Mouse (Mus musculus): Measurements from ENCODE around the gene Ptprn2. TPM values are rescaled to one million over a fixed set of nuclear protein-coding genes. Genes with fewer than 3 reads are reported as not detected.

The Ptprn2 gene
- polyA plus RNA-seq, 3 experiments from 2014 or later, result 0.14 TPM; not detected in 2

DNA sequence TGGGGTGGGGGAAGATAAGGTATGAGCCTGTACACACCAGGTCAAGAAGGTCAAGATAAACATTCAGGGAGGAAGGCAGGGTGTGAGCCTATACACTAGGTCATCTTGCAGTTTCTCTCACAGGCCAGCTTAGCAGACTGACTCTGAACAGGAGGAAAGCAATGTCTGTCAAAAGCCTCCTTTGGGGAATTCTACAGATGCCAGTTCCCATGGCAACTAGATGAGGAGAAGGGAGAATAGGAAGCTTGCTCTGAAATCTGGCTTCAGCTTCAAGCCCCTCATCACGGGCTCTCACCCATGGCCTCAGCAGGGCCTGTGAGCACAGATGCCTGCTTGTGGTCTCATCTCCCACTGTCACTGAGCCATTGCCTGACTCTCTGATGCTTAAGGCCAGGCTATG is 421.9 kb downstream of the Ptprn2 start:
- ATAC-seq, result no peak

DNA sequence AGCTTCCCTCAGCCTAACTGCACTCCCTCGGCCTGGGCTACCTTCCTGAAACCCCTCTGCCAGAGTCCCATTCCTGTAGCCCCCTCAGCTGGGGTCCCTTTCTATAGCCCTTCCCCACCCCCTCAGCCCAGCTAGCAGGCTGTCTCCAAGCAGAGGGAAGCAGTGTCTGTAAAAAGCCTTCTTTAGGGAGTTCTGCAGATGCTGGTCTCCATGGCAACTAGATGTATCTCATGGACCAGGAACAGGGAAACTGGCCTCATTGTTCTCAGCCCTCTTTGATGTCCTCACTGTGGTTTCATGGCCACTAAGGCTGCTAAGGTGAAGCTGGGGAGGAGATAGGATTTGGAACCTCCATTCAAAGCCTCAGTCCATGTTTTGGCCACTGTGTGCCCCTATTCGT is 423.1 kb downstream of the Ptprn2 start:
- no peak for ATAC-seq

DNA sequence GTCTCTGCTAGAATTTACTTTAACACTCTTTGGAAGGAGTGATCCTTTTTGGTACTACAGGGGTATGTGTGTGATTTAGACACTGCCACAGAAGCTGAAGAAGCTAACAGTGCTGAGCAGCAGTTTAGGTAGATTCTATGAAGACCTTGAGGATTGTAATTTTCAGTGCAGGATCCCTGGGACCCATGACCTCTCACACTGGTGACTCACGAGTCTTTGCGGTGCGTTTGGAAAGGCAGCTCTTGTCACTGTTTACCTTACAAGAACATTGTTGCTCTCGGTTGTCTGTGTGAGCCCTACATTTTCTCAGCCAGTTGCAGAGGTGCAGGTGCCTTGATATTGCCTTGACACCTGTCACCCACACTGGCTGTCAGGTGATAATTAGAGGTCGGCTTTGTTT is 431.3 kb downstream of the Ptprn2 start:
- no peak for ATAC-seq

DNA sequence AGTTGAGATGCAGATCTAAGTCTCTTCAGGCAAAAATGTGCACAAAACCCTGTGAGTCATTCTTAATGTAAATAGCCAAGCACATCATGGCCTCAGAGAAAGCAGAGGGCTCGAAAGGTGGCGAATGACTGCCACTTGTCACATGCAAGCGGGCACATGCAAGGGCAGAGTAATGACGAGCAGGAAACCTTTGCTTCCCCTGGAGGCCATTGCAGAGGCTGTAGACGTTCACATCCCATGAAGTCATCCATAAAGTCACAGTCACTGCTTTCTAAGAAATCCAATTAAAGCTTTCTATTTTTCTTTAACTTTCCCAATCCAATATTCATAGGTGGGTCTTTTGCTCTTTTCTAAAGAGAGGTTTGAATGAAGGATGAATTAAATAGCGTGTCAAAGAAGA is 433.7 kb downstream of the Ptprn2 start:
- ATAC-seq, result no peak

DNA sequence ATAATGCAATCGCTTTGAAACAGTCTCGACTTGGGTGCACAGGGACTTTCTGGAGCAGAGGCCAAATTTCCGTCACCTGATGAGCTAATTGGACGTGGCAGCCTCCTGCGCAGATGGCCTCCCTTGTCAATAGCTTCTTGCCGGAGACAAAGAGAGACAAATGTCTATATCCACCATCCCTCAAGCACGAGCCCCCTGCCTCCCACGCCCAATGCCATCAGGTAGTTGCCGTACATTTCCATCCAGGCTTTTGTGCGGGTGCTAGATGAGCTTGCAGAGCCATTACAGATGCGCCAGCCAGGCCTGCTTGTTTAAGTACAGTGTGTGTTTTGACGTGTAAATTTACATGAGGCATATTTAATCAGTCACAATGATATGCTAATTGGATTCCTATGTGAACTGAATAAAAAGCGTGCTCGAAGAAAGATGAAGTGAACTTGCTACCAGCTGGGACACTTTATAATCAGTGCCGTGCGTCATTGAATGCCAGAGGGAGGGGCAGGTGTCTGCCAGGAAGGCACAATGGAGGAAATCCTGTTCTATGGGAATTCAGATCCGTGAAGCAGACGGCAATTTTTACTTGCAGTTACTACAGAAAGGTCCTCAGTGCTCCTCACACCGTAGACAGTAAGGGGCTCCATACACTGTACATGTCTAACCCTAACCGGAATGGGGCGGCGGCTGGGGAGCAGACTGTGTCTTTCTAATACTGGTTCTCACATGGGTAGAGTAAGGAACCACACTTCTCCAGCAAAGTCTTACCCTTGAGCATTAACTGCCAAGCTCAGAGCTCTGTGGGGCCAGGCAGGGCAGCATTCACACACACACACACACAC is 434.4 kb downstream of the Ptprn2 start:
- no peak for ATAC-seq

DNA sequence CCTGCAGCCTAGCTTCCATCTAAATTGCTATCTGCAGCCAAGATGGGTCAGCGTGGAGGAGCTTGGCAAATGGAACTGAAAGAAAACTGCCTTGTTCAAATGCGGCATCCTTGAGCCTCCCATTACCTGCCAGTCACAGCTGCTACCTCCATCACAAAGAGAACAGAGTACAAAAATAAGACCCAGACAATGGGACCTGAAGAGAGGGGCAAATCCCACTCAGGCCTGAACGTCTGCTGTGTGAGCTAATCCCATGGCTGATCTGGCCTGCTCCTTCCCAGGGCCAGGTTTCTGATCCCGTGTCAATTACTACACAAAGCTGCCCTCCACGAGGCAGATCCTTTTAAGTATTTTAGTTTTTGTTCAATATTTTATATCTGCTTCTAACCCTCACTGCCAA is 441.6 kb downstream of the Ptprn2 start:
- ATAC-seq, result no peak

DNA sequence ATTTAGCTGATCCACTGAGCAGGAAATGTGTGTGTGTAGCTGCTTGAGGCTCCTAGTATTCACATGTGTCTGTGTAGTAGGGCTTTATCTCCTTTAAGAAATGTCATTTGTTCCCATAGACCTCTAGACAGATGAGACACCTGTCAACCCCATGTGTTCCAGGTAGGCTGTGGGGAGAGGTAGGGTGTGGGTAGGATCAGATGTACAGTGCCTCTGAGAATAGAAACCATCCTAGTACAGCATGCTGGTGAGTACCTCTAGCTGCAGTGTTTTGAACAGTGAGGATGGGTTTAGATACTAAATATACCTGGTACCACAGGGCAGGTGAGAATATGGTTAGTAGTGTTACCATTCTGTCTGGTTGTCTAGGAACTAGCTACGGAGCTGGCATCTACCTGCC is 442.0 kb downstream of the Ptprn2 start:
- no peak for ATAC-seq

DNA sequence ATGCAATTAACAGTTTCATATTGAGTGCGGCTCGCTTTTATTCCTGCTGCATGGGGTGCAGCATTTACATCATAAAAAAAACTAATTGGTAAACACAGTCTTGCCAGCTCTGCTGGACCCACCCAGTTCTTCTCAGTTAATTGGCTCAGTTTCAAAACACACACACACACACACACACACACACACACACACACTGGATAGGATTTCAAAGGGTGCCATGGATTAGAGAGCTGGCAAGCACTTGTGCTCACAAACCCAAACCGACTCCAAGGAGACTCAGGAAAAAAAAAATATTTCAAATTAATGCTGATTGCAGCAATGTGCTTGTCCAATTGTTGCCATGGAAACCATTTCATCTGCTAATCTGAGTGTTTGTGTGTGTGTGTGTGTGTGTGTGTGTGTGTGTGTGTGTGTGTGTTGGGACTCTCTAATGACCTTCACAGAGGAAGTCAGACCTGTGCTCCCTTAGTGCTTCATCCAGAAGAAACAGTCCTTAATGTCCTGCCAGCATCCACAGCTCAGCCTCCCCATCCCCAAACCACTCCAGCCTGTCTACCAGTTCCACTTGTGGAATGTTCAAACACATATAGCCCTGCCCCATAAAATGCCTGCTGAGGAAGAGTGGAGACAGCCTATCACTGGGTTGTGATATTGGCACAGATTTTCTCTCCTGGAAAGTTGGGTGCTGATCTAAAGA is 452.8 kb downstream of the Ptprn2 start:
- ATAC-seq, result no peak

DNA sequence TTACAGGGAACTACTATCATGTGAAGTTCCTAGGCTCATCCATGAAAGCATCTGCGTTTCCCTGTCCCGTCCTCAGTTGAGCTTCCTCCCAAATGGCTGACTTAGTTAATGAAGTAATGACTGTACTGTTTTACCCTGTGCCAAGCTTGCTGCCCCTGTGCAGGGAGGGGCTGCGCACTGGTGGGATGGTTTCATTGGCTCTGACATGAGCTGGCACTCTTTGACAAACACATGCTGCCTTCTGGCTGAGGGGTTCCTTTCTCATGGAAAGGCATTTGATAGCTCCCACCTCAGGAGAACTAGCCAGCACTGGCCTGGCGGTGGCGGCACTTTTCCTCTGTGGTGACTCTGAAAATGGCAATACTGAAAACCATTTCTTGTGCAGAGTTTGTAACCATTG is 458.4 kb downstream of the Ptprn2 start:
- no peak for ATAC-seq

DNA sequence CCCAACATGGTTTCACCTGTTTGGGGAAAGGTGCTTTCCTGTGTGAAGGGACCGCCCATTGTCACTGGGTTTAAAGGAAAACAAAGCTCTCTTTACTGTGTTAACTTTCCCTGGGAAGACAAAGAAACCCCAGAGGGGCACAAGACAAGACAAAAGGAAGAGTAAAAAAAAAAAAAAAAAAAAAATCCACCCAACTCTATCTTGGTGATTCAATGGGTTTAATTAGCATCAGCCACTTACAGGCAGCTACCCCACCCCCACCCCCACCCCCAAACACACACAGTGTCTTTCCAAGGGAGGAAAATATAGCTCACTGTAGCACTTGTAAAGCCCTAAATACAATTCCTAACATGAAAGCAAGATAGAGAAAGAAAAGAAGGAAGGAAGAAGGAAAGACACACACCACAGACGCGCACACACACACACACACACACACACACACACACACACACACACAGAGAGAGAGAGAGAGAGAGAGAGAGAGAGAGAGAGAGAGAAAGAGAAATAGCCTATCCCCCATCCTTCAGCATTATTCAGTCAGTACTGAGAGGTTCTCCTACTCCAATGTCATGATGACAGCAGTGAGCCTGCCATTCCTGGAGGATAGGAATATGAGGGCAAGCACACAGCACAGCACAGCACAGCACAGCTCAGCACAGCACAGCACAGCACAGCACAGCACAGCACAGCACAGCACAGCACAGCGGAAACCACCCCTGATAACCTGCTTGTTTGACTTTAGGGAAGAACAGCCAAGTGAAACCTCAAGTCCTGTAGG is 462.8 kb downstream of the Ptprn2 start:
- no peak for ATAC-seq

DNA sequence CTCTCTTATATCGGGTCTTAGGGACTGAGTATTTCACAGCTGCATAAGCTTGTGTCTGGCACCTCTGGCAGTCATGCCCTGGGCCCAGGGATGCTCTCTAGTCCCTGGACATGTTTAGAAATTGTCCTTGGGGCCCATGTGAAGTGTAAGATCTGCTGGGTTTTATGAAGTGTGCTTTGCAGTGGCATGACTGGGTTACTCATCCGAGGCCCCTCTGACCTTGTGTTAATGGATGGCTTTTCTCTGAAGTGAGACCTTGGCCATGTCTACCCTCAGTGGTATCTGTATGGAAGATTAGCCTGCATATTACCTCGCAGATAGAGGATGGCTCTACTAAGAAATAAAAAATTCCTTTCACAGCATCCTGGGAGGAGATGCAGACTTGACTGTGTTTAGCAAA is 464.2 kb downstream of the Ptprn2 start:
- ATAC-seq, result no peak

DNA sequence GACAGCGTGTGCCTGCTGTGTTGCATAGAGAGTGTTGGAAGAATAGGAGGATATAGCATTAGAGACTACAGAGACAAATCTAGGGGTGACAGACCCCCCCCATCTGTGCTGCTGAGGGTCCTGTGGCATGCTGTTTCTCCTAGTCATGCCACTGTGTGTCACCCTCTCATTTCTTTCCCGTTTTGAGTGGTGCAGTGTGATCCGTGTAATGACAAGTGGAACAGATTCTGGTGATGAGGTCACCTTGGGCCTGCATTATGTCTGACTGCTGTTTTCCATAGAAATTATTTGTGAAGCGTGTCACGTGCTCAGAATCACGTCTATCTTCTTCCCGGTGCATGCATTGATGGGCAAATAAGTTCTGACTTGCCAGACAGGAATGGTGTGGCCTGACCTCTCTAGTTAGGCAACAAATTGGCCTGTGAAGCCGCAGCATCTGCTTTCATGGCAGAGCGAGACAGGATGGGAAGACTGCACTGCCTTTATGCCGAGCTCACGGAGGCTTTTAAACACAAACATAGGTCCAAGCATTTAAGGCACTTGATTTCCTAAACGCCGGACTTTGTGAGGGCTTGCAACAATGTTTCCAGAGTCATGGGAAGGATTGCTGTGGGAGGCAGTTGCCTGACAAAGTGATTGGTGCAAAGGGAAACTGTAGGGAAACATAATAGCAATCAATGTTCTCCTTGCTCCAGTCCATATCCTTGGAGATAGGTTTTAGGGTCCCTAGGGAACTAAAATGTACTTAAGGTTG is 467.1 kb downstream of the Ptprn2 start:
- no peak for ATAC-seq

DNA sequence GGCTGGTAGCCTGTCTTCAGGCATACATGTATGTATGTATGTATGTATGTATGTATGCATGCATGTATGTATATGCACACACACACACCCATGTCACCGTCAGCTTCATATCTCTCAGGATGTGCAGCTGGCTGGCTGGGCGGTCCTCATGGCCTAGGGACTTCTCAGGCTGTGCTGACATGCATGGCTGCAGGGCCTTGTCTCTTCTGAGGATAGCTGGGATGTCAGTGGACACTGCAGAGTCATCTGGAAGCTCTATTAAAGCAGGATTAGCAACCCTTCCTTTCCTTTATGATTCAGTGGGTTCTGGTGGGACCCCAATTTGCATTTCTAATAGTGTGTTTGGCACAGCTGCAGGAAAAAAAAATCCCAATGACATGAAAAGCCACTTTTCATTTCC is 473.6 kb downstream of the Ptprn2 start:
- ATAC-seq, result no peak

DNA sequence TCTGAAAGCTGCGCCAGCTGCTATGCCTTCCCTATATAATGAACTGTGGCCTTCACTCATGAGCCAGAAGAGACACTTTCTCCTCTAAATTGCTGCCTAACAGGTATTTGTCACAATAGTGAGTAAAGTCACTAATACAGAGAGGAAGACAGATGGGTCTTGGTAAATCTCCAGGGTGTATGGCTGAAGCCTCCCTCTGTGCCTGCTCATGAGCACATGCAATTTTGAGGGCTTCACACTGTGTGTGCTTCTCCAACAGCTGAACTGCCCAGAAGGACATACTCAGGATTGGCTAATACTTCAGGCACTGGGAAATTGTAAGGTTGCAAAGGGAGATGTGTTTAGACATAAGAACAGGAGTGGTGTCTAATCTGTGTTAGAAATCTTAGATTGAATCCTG is 478.4 kb downstream of the Ptprn2 start:
- no peak for ATAC-seq

DNA sequence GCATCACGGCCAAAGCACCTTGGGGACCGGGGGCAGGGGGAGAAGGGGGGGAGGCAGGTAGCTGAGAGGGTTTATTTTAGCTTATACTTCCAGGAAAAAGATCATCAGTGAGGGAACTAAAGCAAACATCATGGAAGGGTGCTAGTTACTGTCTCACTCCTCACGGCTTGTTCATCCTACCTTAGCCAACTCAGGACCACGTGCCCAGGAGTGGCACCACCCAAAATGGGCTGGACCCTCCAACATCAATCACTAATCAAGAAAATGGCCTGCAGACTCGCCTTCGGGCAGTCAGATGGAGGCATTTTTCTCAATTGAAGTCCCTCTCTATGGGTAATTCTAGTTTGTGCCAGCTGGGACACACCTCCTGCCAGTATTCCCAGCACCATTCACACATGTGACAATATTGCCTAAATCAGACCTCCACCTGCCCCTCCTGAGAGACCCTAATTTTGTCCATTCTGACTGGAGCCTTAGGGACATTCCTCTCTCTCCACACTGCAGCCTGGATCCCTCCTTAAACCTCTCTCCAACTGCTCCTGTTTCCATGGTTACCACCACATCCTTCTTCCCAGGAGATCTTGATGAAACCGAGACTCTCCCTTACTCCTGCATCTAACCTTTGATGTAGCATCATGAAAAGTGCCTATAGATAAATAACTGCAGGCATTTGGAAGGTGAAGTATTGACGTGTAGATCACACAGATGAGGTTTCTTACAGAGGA is 482.9 kb downstream of the Ptprn2 start:
- ATAC-seq, result no peak

DNA sequence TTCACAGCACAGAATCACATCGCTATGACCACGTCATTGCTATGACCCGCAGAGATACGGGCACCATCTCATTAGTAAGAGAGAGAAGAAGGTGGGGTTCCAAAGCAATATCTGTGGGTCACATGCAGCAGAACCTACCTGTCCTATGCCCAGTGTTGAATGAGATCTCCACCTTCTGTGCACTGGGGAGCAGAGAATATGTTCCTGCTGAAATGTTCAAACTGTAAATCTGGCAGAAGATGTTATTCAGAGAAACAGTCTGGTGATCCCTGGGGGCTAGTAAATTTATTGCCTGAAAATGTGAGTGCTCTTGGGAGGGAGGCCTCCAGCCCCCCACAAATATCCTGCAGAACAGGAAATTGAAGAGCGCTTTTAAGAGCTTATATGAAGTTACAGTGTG is 490.0 kb downstream of the Ptprn2 start:
- no peak for ATAC-seq

DNA sequence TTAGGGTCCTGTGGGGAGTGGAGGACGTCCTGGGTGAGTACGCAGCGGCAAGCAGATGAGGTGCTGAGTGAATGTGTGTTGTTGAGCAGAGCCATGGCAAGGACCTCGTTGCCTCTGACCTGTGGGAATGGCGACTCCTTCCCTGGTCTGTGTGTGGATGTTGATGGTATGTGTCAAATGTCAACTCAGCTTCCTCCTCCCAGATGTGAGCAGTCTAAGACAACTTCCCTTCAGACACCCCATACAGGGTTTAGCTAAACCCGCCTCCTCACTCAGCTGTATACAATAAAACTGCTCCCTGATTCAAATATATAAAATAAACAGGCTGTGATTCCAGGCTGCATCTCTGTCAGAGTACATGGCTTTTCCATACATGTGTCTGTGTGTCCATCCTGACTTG is 491.5 kb downstream of the Ptprn2 start:
- no peak for ATAC-seq

DNA sequence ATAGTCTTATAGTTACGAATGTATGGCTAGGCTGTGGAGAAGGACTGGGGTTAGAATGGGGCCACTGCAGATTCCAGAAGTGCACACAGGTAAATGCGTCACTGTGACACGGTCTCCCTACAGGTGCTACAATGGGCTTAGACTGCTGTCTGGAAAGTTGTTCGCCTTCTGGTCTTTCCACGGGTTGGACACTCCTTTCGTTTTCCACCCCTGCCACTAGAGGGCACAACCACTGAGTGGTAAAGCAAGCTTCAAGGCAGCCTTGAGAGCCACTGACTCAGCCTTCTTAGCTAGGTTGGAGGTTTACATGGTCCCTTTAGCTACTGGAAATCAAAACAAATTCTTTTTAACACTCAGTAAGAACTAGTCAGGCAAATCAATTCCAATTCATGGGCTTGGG is 492.7 kb downstream of the Ptprn2 start:
- ATAC-seq, result no peak

DNA sequence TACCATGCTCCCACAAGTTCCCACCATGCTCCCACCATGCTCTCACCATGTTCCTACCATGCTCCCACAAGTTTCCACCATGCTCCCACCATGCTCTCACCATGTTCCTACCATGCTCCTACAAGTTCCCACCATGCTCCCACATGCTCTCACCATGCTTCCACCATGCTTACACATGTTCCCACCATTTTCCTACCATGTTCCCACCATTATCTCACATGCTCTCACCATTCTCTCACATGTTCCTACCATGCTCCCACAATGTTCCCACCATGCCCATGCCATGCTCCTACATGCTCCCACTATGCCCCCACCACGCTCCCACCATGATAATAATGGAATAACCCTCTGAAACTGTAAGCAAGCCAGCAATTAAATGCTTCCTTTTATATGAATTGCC is 495.8 kb downstream of the Ptprn2 start:
- ATAC-seq, result no peak

DNA sequence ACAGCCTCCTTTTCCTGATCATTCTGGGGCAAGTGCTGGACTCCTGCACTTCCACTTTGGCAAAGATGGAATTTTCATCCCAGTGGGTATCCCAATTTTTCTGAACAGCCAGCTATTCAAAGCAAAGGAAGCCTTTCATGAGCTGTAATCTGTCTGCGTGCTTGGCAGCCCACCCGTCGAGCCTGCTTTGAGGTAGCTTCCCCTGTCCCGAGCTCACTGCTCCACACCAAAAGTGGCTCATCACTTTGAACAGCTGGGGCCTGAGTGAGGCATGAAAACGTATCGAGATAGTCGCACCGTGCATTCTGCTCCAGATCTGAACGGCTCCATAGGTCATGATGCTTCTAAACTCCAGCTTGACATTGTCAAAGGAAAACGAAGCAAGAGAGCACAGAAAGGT is 503.6 kb downstream of the Ptprn2 start:
- no peak for ATAC-seq

DNA sequence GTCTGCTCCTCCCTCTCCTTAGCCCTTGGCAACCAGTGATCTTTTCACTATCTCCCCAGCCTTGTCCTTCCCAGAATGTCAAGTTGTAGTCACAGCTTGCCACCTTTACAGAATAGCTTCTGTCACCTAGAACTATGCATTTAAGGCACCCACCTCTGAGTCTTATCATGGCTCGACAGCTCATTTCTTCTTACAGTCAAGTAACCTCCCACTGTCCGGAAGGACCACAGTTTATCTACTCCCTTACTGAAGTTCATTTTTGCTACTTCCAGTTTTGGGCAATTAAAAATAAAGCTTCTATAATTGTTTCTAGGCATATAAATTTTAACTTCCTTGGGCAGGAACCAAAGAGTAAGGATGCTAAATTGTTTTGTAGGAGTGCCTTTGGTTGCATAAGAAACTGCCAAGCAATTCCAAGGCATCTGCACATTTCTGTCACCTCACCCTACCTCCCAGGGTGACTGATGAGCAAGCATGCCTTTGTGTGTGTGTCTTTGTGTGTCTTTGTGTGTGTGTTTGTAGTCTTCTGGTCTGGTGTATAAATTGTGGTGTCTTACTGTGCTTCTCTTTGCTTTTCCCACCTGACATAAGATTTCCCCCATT is 516.1 kb downstream of the Ptprn2 start:
- no peak for ATAC-seq
